In genomic region chr3:66555538-66555937, GRCm38 (mm10) we compare ENCODE assay signal across 26 mouse cellular contexts.
A peak's percentile ranks its signal among the peaks of the same experiment; 100 is the strongest.
DNase-seq lines count a peak whose midpoint lies in the region; ATAC-seq and TF ChIP-seq lines count a peak whose summit lies in the region.
"Had no signal": no experiment of that assay in that cellular context is flagged by ENCODE, and none has a peak within 500 bp of the region (broad histone marks: within the 10 kb centered on the region; RNA-seq: fewer than 3 reads in every experiment).

No protein-coding gene starts in this region.

- H3K79me2 ChIP-seq in MEL (ENCODE audit: control insufficient read depth, insufficient read depth, low read length, poor library complexity) = no peaks in the 10 kb centered on the region

- TF ChIP-seq POLR2A in MEL (IDR thresholded peaks at IDR 0.05; ENCODE audit: control insufficient read depth in 1 of 2, insufficient read depth in 1 of 2, low read depth in 1 of 2, low read length in 2 of 2, poor library complexity in 1 of 2) = no peak

- H3K4me1 ChIP-seq in MEL (ENCODE audit: control insufficient read depth in 1 of 2, insufficient read depth in 2 of 2, low read length in 2 of 2) = peaks cover 10 to 12% of the 10 kb centered on the region in 2 experiments
- H3K4me1 ChIP-seq in forebrain, embryonic 13.5 days = no peaks in the 10 kb centered on the region
- H3K4me1 ChIP-seq: embryonic facial prominence, embryonic 12.5 days; embryonic facial prominence, embryonic 15.5 days; forebrain, embryonic 15.5 days; heart, embryonic 10.5 days; heart, embryonic 13.5 days; hindbrain, embryonic 12.5 days; hindbrain, embryonic 15.5 days; intestine, embryonic 15.5 days had no signal

- TF ChIP-seq CTCF in MEL (IDR thresholded peaks at IDR 0.05 in 2 of 3, conservative IDR thresholded peaks at IDR 0.05 in 1 of 3; ENCODE audit: control insufficient read depth in 1 of 3, insufficient read depth in 1 of 3, low read depth in 2 of 3, low read length in 3 of 3, poor library complexity in 1 of 3, severe bottlenecking in 1 of 3) = no peak

- no peak overlapping the region for H3K9ac ChIP-seq in MEL (ENCODE audit: control insufficient read depth, low read depth, low read length, poor library complexity, severe bottlenecking)
- no peak overlapping the region for H3K9ac ChIP-seq in forebrain, embryonic 13.5 days
- H3K9ac ChIP-seq: embryonic facial prominence, embryonic 12.5 days; embryonic facial prominence, embryonic 15.5 days; forebrain, embryonic 15.5 days; heart, embryonic 13.5 days; hindbrain, embryonic 12.5 days; hindbrain, embryonic 15.5 days; intestine, embryonic 15.5 days had no signal

- H3K4me3 ChIP-seq in MEL (ENCODE audit: control insufficient read depth in 1 of 2, insufficient read depth in 1 of 2, low read depth in 2 of 2, low read length in 2 of 2) = no peak overlapping the region
- H3K4me3 ChIP-seq in forebrain, embryonic 13.5 days = no peak overlapping the region
- H3K4me3 ChIP-seq: embryonic facial prominence, embryonic 12.5 days; embryonic facial prominence, embryonic 15.5 days; forebrain, embryonic 15.5 days; heart, adult 2 months; heart, embryonic 10.5 days; heart, embryonic 13.5 days; hindbrain, embryonic 12.5 days; hindbrain, embryonic 15.5 days; intestine, embryonic 15.5 days had no signal

- peak; percentile 76 to 80 for TF ChIP-seq EP300 in MEL (IDR thresholded peaks at IDR 0.05; ENCODE audit: low read depth in 1 of 2, low read length in 2 of 2)

- H3K9me3 ChIP-seq in MEL (replicated peaks; ENCODE audit: insufficient read depth, low read length) = no peaks in the 10 kb centered on the region
- H3K9me3 ChIP-seq in forebrain, embryonic 13.5 days (replicated peaks) = no peaks in the 10 kb centered on the region
- H3K9me3 ChIP-seq: embryonic facial prominence, embryonic 12.5 days; embryonic facial prominence, embryonic 15.5 days; forebrain, embryonic 15.5 days; heart, embryonic 10.5 days; heart, embryonic 13.5 days; hindbrain, embryonic 12.5 days; hindbrain, embryonic 15.5 days; intestine, embryonic 15.5 days had no signal

- no peaks in the 10 kb centered on the region for H3K27me3 ChIP-seq in MEL (ENCODE audit: control insufficient read depth in 1 of 2, insufficient read depth in 2 of 2, low read length in 2 of 2)
- H3K27me3 ChIP-seq in forebrain, embryonic 13.5 days = no peaks in the 10 kb centered on the region
- H3K27me3 ChIP-seq: embryonic facial prominence, embryonic 12.5 days; embryonic facial prominence, embryonic 15.5 days; forebrain, embryonic 15.5 days; heart, embryonic 13.5 days; hindbrain, embryonic 12.5 days; hindbrain, embryonic 15.5 days; intestine, embryonic 15.5 days had no signal

- DNase-seq in 416B (ENCODE audit: low read depth) = peak; percentile 26
- peak; percentile 76 for DNase-seq in MEL (ENCODE audit: low read depth, low spot score)
- DNase-seq in cerebellum, adult 11-12 months = no peak
- no peak for DNase-seq in ovary, adult 18-20 months (ENCODE audit: low spot score)
- DNase-seq: adrenal gland, postnatal 10 days; adrenal gland, postnatal 36 days; cerebellum, adult 11 months; cerebellum, adult 8-10 months; cerebellum, postnatal 14 days; gastrocnemius, postnatal 25 days; heart, adult 2 months; heart, postnatal 14 days; heart, postnatal 4 days; kidney, adult 11 months had no signal

- peak; percentile 94 for ATAC-seq in granulocyte monocyte progenitor cell, adult 5-6 weeks (replicated peaks; ENCODE audit: poor library complexity, severe bottlenecking)
- peak; percentile 95 for ATAC-seq in megakaryocyte progenitor cell, adult 5-6 weeks (replicated peaks; ENCODE audit: poor library complexity)
- no peak for ATAC-seq in forebrain, embryonic 13.5 days
- ATAC-seq: activated CD4-positive, CD25-positive, alpha-beta regulatory T cell, adult 4 months; forebrain, embryonic 15.5 days; intestine, embryonic 15.5 days had no signal

- no peak overlapping the region for H3K4me2 ChIP-seq in forebrain, embryonic 13.5 days
- H3K4me2 ChIP-seq: embryonic facial prominence, embryonic 12.5 days; embryonic facial prominence, embryonic 15.5 days; forebrain, embryonic 15.5 days; heart, embryonic 13.5 days; hindbrain, embryonic 12.5 days; hindbrain, embryonic 15.5 days; intestine, embryonic 15.5 days had no signal

- WGBS in forebrain, embryonic 13.5 days = 84% methylated on average over 1 of the region's 1 CpGs

- TF ChIP-seq RAD21 in MEL (IDR thresholded peaks at IDR 0.05; ENCODE audit: low read depth, low read length) = no peak

- peak overlapping the region; percentile 41; the same call in 1 of the 2 replicates for H3K27ac ChIP-seq in MEL (ENCODE audit: control insufficient read depth, low read depth, low read length)
- H3K27ac ChIP-seq in forebrain, embryonic 13.5 days = no peak overlapping the region
- H3K27ac ChIP-seq: embryonic facial prominence, embryonic 12.5 days; embryonic facial prominence, embryonic 15.5 days; forebrain, embryonic 15.5 days; heart, adult 2 months; heart, embryonic 10.5 days; heart, embryonic 13.5 days; hindbrain, embryonic 12.5 days; hindbrain, embryonic 15.5 days; intestine, embryonic 15.5 days had no signal

- peaks cover 0 to 9% of the 10 kb centered on the region in 2 experiments; a peak in 2 of 4 replicates for H3K36me3 ChIP-seq in MEL (ENCODE audit: control insufficient read depth in 1 of 2, insufficient read depth in 2 of 2, low read length in 2 of 2)
- no peaks in the 10 kb centered on the region for H3K36me3 ChIP-seq in forebrain, embryonic 13.5 days (ENCODE audit: poor library complexity, severe bottlenecking)
- H3K36me3 ChIP-seq: embryonic facial prominence, embryonic 12.5 days; embryonic facial prominence, embryonic 15.5 days; forebrain, embryonic 15.5 days; heart, embryonic 10.5 days; heart, embryonic 13.5 days; hindbrain, embryonic 12.5 days; hindbrain, embryonic 15.5 days; intestine, embryonic 15.5 days had no signal

TF ChIP-seq in MEL, 35 proteins besides CTCF, POLR2A, EP300 and RAD21:
- TF ChIP-seq MAFK (IDR thresholded peaks at IDR 0.05; ENCODE audit: borderline replicate concordance, low read depth, low read length) (no peak), MEF2A (IDR thresholded peaks at IDR 0.05; ENCODE audit: extremely low read depth, insufficient replicate concordance, low read depth, low read length, poor library complexity, severe bottlenecking) (peak; percentile 74; the same call in 1 of the 2 replicates), UBTF (IDR thresholded peaks at IDR 0.05; ENCODE audit: borderline replicate concordance, insufficient read depth, low read depth, low read length) (no peak), ZMIZ1 (IDR thresholded peaks at IDR 0.05; ENCODE audit: low read depth, low read length) (no peak), TAL1 (IDR thresholded peaks at IDR 0.05; ENCODE audit: low read length) (no peak), ZNF384 (IDR thresholded peaks at IDR 0.05; ENCODE audit: low read depth, low read length) (peak; percentile 92), JUND (IDR thresholded peaks at IDR 0.05; ENCODE audit: low read depth, low read length) (no peak), NRF1 (IDR thresholded peaks at IDR 0.05; ENCODE audit: insufficient read depth, low read depth, low read length, poor library complexity, severe bottlenecking) (no peak), MAZ (IDR thresholded peaks at IDR 0.05; ENCODE audit: low read depth, low read length) (no peak), ZKSCAN1 (IDR thresholded peaks at IDR 0.05; ENCODE audit: low read depth, low read length) (no peak), TBP (IDR thresholded peaks at IDR 0.05; ENCODE audit: low read depth, low read length) (no peak), TCF12 (IDR thresholded peaks at IDR 0.05; ENCODE audit: low read depth, low read length) (peak; percentile 57; the same call in 1 of the 2 replicates), NELFE (IDR thresholded peaks at IDR 0.05; ENCODE audit: low read depth, low read length) (no peak), MXI1 (IDR thresholded peaks at IDR 0.05; ENCODE audit: low read depth, low read length) (no peak), SMC3 (IDR thresholded peaks at IDR 0.05; ENCODE audit: low read depth, low read length) (no peak), MYC (IDR thresholded peaks at IDR 0.05; ENCODE audit: low read depth, low read length) (no peak), USF1 (IDR thresholded peaks at IDR 0.05; ENCODE audit: low read depth, low read length) (no peak), MAX (IDR thresholded peaks at IDR 0.05; ENCODE audit: low read length) (no peak), CHD2 (IDR thresholded peaks at IDR 0.05; ENCODE audit: low read length) (no peak), ELF1 (IDR thresholded peaks at IDR 0.05; ENCODE audit: low read depth, low read length) (no peak), USF2 (IDR thresholded peaks at IDR 0.05; ENCODE audit: borderline replicate concordance in 1 of 2, insufficient read depth in 1 of 2, low read depth in 1 of 2, low read length in 2 of 2) (no peak), POLR2AphosphoS5 (IDR thresholded peaks at IDR 0.05; ENCODE audit: borderline replicate concordance, low read depth, low read length) (no peak), E2F4 (IDR thresholded peaks at IDR 0.05; ENCODE audit: borderline replicate concordance, low read depth, low read length) (no peak), GABPA (IDR thresholded peaks at IDR 0.05; ENCODE audit: low read depth, low read length) (no peak), SIN3A (IDR thresholded peaks at IDR 0.05; ENCODE audit: low read length) (0 out of 2 replicates have a peak, but pooled peaks have one; percentile 27), ETS1 (IDR thresholded peaks at IDR 0.05; ENCODE audit: low read depth, low read length) (peak; percentile 75), MYB (IDR thresholded peaks at IDR 0.05; ENCODE audit: low read depth, low read length) (no peak), BHLHE40 (IDR thresholded peaks at IDR 0.05; ENCODE audit: borderline replicate concordance, low read depth, low read length) (no peak), KAT2A (conservative IDR thresholded peaks at IDR 0.05; ENCODE audit: low read depth, low read length) (no peak), GATA1 (IDR thresholded peaks at IDR 0.05; ENCODE audit: low read depth, low read length) (peak; percentile 63), RCOR1 (IDR thresholded peaks at IDR 0.05; ENCODE audit: low read depth, low read length) (0 out of 2 replicates have a peak, but pooled peaks have one; percentile 44), CHD1 (IDR thresholded peaks at IDR 0.05; ENCODE audit: low read depth, low read length) (no peak), POLR2AphosphoS2 (IDR thresholded peaks at IDR 0.05; ENCODE audit: low read length) (no peak), HCFC1 (IDR thresholded peaks at IDR 0.05; ENCODE audit: low read depth, low read length) (no peak), ZC3H11A (IDR thresholded peaks at IDR 0.05; ENCODE audit: low read depth, low read length) (no peak)

Comparison
In these comparisons a context has a peak if more than half of its experiments do, and no peak if none do; other contexts are left out.
1. DNase-seq: peak in 416B (single experiment) and MEL (single experiment); none in cerebellum, adult 11-12 months (single experiment) and ovary, adult 18-20 months (single experiment).